Mouse (Mus musculus) adrenal gland, postnatal 10 days (tissue): ENCODE measurements around the gene Bdh1. TPM values are rescaled to one million over a fixed set of nuclear protein-coding genes. Genes with fewer than 3 reads are reported as not detected.

Source experiments
- DNase-seq: peaks from one replicate; pipeline ENCODE4 v3.0.0; 2021; ENCODE audit warnings: mixed read lengths
- total RNA-seq, 2 experiments: library from RNA; stranded (reverse); gene quantifications; 2 replicates each; pipeline ENCODE4 v1.2.3; 2021

Bdh1 gene
- total RNA-seq, 2 experiments from 2014 or later = 68.1 to 165 TPM

DNA sequence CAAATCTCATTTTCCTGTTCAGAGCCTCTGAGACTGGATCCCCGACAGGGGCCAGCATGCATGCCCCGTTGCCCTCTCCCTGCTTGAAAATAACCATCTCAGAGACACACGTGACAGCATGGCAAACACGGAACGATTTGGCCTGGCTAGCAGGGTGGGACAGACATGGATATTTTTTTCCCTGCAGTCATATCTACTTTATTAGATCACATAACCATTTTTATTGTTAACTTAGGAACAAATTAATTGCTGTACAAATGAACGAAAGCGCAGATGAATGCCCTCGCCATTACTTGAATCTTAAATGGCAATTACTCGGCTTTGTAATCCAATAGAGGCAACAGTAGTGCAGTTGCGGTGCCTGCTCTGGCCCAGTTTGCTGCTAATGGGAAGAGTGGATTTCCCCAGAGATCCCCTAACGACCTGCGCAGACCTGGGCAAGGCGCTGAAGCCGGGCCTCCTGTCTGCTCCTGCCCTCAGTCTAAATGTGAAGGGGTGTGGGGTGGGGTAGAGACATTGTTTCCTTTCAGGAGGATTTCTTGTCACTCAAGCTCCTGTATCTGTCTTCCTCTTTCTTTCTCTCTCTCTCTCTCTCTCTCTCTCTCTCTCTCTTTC is 79.8 kb downstream of the Bdh1 start:
- no peak for DNase-seq

- DNase-seq = peak; percentile 67
These were observed 84.8 kb downstream of the Bdh1 start for GRCm38 (mm10) chr16:31506665-31507456.

GRCm38 (mm10) chr16:31507457-31507755 is 85.3 kb downstream of the Bdh1 start:
- DNase-seq = peak; percentile 73

DNA sequence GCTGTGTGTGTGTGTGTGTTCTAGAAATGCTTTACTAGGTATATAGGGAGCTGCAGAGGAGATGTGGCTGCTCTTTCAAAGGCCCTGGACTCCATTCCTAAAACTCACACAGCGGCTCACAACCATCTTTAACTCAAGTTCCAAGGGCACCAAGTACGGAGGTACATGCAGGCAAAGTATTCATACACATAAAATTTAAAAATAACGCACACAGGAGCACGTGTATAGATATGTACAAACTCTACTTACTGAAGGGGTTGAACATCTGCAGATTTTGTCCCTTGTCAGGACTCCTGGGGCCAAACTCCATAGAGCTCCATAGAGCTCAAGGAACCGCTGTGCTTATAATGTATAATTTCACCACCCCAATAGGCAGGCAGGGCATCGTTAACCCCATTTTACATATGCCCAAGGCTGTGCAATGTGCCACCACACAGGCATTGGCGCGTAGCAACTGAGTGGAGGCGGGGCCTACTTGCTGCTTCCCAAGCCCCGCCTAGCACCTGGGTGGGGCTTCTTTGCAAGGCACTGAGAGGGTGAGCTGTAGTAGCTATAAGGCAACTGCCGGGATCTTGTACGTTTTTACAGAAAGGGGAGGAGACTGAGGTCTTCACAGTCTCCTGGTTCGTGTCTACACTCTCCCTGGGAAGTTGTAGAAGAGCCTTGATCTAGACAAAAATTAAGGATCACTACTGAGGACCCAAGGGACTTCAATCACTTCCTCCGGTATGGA is 85.9 kb downstream of the Bdh1 start:
- peak; percentile 52 for DNase-seq

Other genes with a start within 250 kb of the Bdh1 start
- gene Acap2, start 221.0 kb upstream of the Bdh1 start, total RNA-seq = 10 to 100 TPM; 39.0 to 39.1 TPM
- 10 to 100 TPM; 82.3 to 87.5 TPM for gene Ppp1r2, start 147.0 kb upstream of the Bdh1 start, total RNA-seq
- gene Apod, start 107.5 kb upstream of the Bdh1 start, total RNA-seq = 1 to 10 TPM; 2.6 to 4.0 TPM
- 10 to 100 TPM; 61.9 to 66.1 TPM for gene Dlg1, start 241.2 kb downstream of the Bdh1 start, total RNA-seq